Mouse (Mus musculus): ENCODE measurements around the gene Aff3.

The Aff3 gene

GRCm38 (mm10) chr1:38664777-38665176 lies at the start of gene Aff3:
Gene Aff3, minus strand, starts transcription at chr1:38664955.
- in situ Hi-C loops (cut with MboI, MseI): loop anchor here (5.0 kb wide), 2 partner anchors 58 to 108 kb away; no protein-coding TSS in a partner anchor

- in situ Hi-C loops (cut with MboI, MseI): no loop called here
Observed at GRCm38 (mm10) chr1:38700646-38701045, 35.9 kb upstream of the Aff3 start.

GRCm38 (mm10) chr1:38699244-38699643 lies 34.5 kb upstream of the Aff3 start:
- in situ Hi-C loops (cut with MboI, MseI): loop anchor here (10.0 kb wide), 1 partner anchor 454 kb away; no protein-coding TSS in a partner anchor

- in situ Hi-C loops (cut with MboI, MseI): loop anchor here (10.0 kb wide), 1 partner anchor 451 kb away; no protein-coding TSS in a partner anchor
Observed at GRCm38 (mm10) chr1:38695812-38696681, 31.3 kb upstream of the Aff3 start.

GRCm38 (mm10) chr1:38695089-38695811 lies 30.5 kb upstream of the Aff3 start:
- in situ Hi-C loops (cut with MboI, MseI): loop anchor here (10.0 kb wide), 1 partner anchor 450 kb away; no protein-coding TSS in a partner anchor

GRCm38 (mm10) chr1:38694142-38694541 lies 29.4 kb upstream of the Aff3 start:
- in situ Hi-C loops (cut with MboI, MseI): loop anchor here (10.0 kb wide), 1 partner anchor 449 kb away; no protein-coding TSS in a partner anchor

GRCm38 (mm10) chr1:38690471-38690870 lies 25.7 kb upstream of the Aff3 start:
- in situ Hi-C loops (cut with MboI, MseI): loop anchor here (10.0 kb wide), 1 partner anchor 446 kb away; no protein-coding TSS in a partner anchor

- in situ Hi-C loops (cut with MboI, MseI): no loop called here
Observed at GRCm38 (mm10) chr1:38688216-38688615, 23.5 kb upstream of the Aff3 start.

GRCm38 (mm10) chr1:38685706-38686105 lies 21.0 kb upstream of the Aff3 start:
- in situ Hi-C loops (cut with MboI, MseI): no loop called here

- in situ Hi-C loops (cut with MboI, MseI): no loop called here
Observed at GRCm38 (mm10) chr1:38683158-38683721, 18.5 kb upstream of the Aff3 start.

GRCm38 (mm10) chr1:38679890-38680289 lies 15.1 kb upstream of the Aff3 start:
- in situ Hi-C loops (cut with MboI, MseI): no loop called here

GRCm38 (mm10) chr1:38671756-38672155 lies 7.0 kb upstream of the Aff3 start:
- in situ Hi-C loops (cut with MboI, MseI): no loop called here

GRCm38 (mm10) chr1:38671019-38671418 lies 6.3 kb upstream of the Aff3 start:
- in situ Hi-C loops (cut with MboI, MseI): no loop called here

- in situ Hi-C loops (cut with MboI, MseI): loop anchor here (5.0 kb wide), 1 partner anchor 104 kb away; no protein-coding TSS in a partner anchor
Observed at GRCm38 (mm10) chr1:38668327-38668726, 3.6 kb upstream of the Aff3 start.

GRCm38 (mm10) chr1:38667892-38668291 lies 3.1 kb upstream of the Aff3 start:
- in situ Hi-C loops (cut with MboI, MseI): loop anchor here (5.0 kb wide), 1 partner anchor 104 kb away; no protein-coding TSS in a partner anchor

GRCm38 (mm10) chr1:38666766-38667118 lies 2.0 kb upstream of the Aff3 start:
- in situ Hi-C loops (cut with MboI, MseI): loop anchor here (5.0 kb wide), 1 partner anchor 106 kb away; no protein-coding TSS in a partner anchor

- in situ Hi-C loops (cut with MboI, MseI): loop anchor here (5.0 kb wide), 1 partner anchor 106 kb away; no protein-coding TSS in a partner anchor
Observed at GRCm38 (mm10) chr1:38666111-38666765, 1.5 kb upstream of the Aff3 start.

GRCm38 (mm10) chr1:38665611-38666010 lies 856 bp upstream of the Aff3 start:
- in situ Hi-C loops (cut with MboI, MseI): loop anchor here (5.0 kb wide), 1 partner anchor 107 kb away; no protein-coding TSS in a partner anchor

- in situ Hi-C loops (cut with MboI, MseI): loop anchor here (5.0 kb wide), 1 partner anchor 58 kb away; no protein-coding TSS in a partner anchor
Observed at GRCm38 (mm10) chr1:38664261-38664660, 494 bp downstream of the Aff3 start.

GRCm38 (mm10) chr1:38662616-38663193 lies 2.0 kb downstream of the Aff3 start:
- in situ Hi-C loops (cut with MboI, MseI): loop anchor here (5.0 kb wide), 1 partner anchor 60 kb away; no protein-coding TSS in a partner anchor
